Mouse (Mus musculus) liver, embryonic 16.5 days (tissue): ENCODE measurements at regions not wholly inside any gene's neighbourhood (a gene's known extent, or its start where the extent isn't known, plus 50 kb on each side); places are given as distances from the start of the nearest gene placed in this dataset.
"Not testable (repeated sequence)": the region's sequence is repeated elsewhere in the genome, so short reads cannot be mapped to it uniquely, and the experiment has no call there.

ENCODE experiments used
- ATAC-seq: fragments of 200-750 bp; cut with Nextera tagmentation; 2 replicates; pipeline ENCODE4 v1.8.0; 2017; ENCODE audit warnings: low read depth, mild to moderate bottlenecking, moderate number of reproducible peaks, moderate library complexity
- H3K27ac ChIP-seq: fragments of 300-500 bp; sonication (generic); 2 replicates; pipeline ENCODE4 v1.5.1; 2014; ENCODE audit warnings: mild to moderate bottlenecking, low read length
- H3K27me3 ChIP-seq: fragments of 300-500 bp; sonication (generic); 2 replicates; pipeline ENCODE4 v1.6.1; 2014; ENCODE audit warnings: low read depth, low read length, mixed read lengths; ENCODE audit not compliant: control insufficient read depth, insufficient read depth
- H3K36me3 ChIP-seq: fragments of 300-500 bp; sonication (generic); 2 replicates; pipeline ENCODE4 v1.6.1; 2014; ENCODE audit warnings: mild to moderate bottlenecking; ENCODE audit not compliant: control insufficient read depth, insufficient read depth
- H3K4me1 ChIP-seq: fragments of 300-500 bp; sonication (generic); 2 replicates; pipeline ENCODE4 v1.6.1; 2014; ENCODE audit warnings: low read depth, low read length, mixed read lengths; ENCODE audit not compliant: control insufficient read depth
- H3K4me2 ChIP-seq: fragments of 300-500 bp; sonication (generic); 2 replicates; pipeline ENCODE4 v1.6.1; 2014; ENCODE audit warnings: low read depth, low read length, mixed read lengths
- H3K4me3 ChIP-seq: fragments of 300-500 bp; sonication (generic); 2 replicates; pipeline ENCODE4 v1.5.1; 2014; ENCODE audit warnings: low read depth, mild to moderate bottlenecking, low read length
- H3K9ac ChIP-seq: fragments of 300-500 bp; sonication (generic); 2 replicates; pipeline ENCODE4 v1.6.1; 2014; ENCODE audit warnings: low read depth, low read length
- H3K9me3 ChIP-seq: fragments of 300-500 bp; sonication (generic); replicated peaks from 2 replicates; pipeline ENCODE4 v1.6.1; 2016; ENCODE audit warnings: low read length; ENCODE audit not compliant: control insufficient read depth
- WGBS: fragments of 180-500 bp; shearing (Covaris S2); extraction: QIAGEN DNeasy Blood & Tissue Kit; methylation state at CpG from one replicate; pipeline ENCODE4 v1.1.7; 2014; ENCODE audit not compliant: insufficient replicate concordance; 5-methylcytosine and 5-hydroxymethylcytosine counted together

DNA sequence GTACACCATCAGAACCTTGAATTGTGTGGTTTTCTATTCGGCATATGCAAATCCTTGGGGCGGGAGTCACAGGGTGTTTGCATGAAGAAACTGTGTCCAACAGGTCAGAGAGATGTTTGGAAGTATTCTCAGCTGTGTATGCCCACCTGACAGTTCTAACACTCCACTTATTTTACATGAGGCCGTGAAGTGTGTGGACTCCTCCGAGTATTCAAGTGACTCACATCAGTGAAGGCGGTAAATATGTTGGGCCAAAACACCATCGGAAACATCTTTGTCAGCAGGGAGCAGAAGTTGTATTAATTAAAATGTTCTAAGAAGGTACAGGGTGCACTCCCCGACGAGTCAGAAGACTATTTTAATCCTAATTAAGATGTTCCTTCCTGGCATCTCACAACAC lies 79.8 kb upstream of the Zbtb18 start:
- no peaks in the 10 kb centered on the region for H3K36me3 ChIP-seq
- no peaks in the 10 kb centered on the region for H3K4me1 ChIP-seq
- ATAC-seq = no peak
- no peak overlapping the region for H3K4me3 ChIP-seq
- no peak overlapping the region for H3K27ac ChIP-seq
- no peak overlapping the region for H3K4me2 ChIP-seq
- no peak overlapping the region for H3K9ac ChIP-seq
- 68% methylated on average over 8 of the region's 8 CpGs for WGBS
- H3K27me3 ChIP-seq = no peaks in the 10 kb centered on the region
- H3K9me3 ChIP-seq = no peaks in the 10 kb centered on the region

DNA sequence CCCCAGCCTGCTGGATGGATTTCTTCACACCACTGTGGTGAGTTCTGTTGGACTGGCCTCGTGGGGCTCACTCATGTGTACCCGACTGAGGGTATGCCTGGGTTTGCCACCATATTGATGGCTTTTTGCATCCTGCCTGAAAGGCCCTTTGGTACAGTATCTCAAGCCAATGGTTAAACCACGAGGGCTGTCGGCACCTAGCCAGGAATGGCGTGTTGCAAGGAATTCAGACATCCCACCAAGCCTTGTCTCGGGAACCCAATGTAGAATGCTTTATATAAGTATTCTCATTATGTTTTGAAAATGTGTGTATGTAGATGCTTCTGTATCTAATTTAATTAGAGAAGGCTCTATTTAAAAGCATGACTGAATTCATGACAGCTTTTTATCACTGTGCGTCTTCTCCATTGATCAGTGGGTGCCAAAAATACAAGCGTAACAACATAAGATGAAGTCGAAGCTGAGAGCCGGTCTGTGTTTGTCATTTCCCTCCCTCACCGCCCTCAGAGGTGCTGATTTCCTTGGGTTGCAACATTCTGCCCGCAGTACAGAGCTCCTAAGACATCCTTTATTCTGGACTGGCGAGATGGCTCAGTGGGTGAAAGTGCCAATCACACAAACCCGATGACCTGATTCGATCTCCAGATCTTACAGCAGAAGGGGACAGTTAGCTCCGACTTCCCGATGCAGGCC lies 90.5 kb upstream of the Akt3 start:
- no peak for ATAC-seq

GRCm38 (mm10) chr1:177347208-177347607 lies 89.2 kb upstream of the Akt3 start:
- WGBS = 29% methylated on average over 4 of the region's 4 CpGs
- Histone ChIP-seq H3K9ac (no peak overlapping the region), H3K27ac (no peak overlapping the region)

More for the DNA sequence above, 90.5 kb upstream of the Akt3 start:
- H3K36me3 ChIP-seq = no peaks in the 10 kb centered on the region
- no peak overlapping the region for H3K27ac ChIP-seq
- H3K27me3 ChIP-seq = no peaks in the 10 kb centered on the region
- no peaks in the 10 kb centered on the region for H3K4me1 ChIP-seq
- 71% methylated on average over 17 of the region's 17 CpGs for WGBS
- H3K9me3 ChIP-seq = no peaks in the 10 kb centered on the region
- H3K9ac ChIP-seq = no peak overlapping the region
- H3K4me2 ChIP-seq = no peak overlapping the region
- H3K4me3 ChIP-seq = no peak overlapping the region

DNA sequence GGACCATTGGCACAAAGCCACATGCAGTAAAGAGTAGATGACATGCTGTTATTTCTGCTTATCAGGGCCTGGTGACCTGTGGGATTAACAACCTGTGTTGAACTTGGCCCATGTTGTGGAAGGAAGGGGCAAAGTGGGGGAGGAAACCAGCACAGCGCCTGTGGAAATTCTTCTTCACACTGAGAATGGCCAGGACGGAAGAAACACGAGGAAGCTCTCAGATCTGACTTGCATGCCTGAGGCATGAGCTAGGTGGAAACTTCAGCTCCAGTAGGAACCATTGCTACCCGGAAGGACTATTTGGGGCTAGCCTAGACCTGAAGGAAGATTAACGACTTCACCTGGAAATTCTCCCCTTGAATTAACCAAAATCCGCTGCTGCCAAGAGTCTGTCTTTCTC lies 88.5 kb upstream of the Akt3 start:
- no peaks in the 10 kb centered on the region for H3K27me3 ChIP-seq
- no peaks in the 10 kb centered on the region for H3K36me3 ChIP-seq
- no peaks in the 10 kb centered on the region for H3K4me1 ChIP-seq
- H3K9ac ChIP-seq = no peak overlapping the region
- no peaks in the 10 kb centered on the region for H3K9me3 ChIP-seq
- WGBS = 51% methylated on average over 6 of the region's 6 CpGs
- H3K4me3 ChIP-seq = no peak overlapping the region
- H3K27ac ChIP-seq = no peak overlapping the region
- H3K4me2 ChIP-seq = no peak overlapping the region
- ATAC-seq = no peak

More at GRCm38 (mm10) chr1:177347208-177347607, 89.2 kb upstream of the Akt3 start:
- Histone ChIP-seq H3K36me3 (no peaks in the 10 kb centered on the region), H3K4me2 (no peak overlapping the region), H3K27me3 (no peaks in the 10 kb centered on the region), H3K9me3 (no peaks in the 10 kb centered on the region), H3K4me3 (no peak overlapping the region), H3K4me1 (no peaks in the 10 kb centered on the region)
- ATAC-seq = no peak

DNA sequence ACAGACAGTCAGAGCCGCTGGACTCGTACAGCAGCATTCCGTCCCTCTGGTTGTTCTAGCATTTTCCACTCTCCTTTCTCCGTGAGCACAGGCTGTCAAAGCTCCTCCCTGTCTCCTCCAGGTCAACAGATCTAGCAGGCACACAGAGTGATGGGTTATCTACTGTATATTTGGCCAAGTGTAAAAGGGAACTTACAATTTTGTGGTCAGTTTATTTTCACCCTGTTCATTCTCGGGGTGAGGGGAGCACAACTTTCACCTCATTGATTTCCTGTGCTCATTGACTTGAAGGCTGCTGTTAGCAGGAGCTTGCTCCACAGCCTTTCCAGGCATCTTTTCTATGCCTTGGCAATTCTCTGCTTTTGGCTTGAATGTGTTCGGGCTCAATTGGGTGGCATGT lies 87.5 kb upstream of the Akt3 start:
- WGBS = 35% methylated on average over 6 of the region's 6 CpGs
- Histone ChIP-seq H3K4me3 (no peak overlapping the region), H3K36me3 (no peaks in the 10 kb centered on the region)

DNA sequence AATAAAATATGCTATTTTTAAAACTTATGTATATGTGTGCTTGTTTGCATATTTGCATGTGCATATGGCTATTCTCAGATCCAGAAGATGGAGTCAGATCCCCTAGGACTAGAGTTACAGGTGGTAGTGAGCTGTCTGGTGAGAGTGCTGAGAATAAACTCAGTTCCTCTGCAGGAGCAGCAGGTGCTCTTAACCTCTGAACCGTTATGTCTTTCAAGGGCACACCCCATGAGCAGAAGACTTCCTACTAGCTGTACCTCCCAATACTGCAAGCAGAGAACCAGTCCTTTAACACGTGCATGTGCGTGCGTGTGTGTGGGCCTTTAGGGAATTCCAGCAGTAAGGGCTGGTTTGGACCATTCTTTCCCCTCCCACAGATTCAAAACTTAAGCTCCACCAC lies 85.9 kb upstream of the Akt3 start:
- no peak for ATAC-seq
- H3K27ac ChIP-seq = no peak overlapping the region
- no peaks in the 10 kb centered on the region for H3K4me1 ChIP-seq
- no peaks in the 10 kb centered on the region for H3K9me3 ChIP-seq
- H3K9ac ChIP-seq = no peak overlapping the region
- H3K27me3 ChIP-seq = no peaks in the 10 kb centered on the region
- H3K4me2 ChIP-seq = no peak overlapping the region
- 59% methylated on average over 4 of the region's 4 CpGs for WGBS
- no peak overlapping the region for H3K4me3 ChIP-seq
- no peaks in the 10 kb centered on the region for H3K36me3 ChIP-seq

More for the DNA sequence above, 87.5 kb upstream of the Akt3 start:
- no peaks in the 10 kb centered on the region for H3K27me3 ChIP-seq
- H3K4me2 ChIP-seq = no peak overlapping the region
- H3K27ac ChIP-seq = no peak overlapping the region
- H3K4me1 ChIP-seq = no peaks in the 10 kb centered on the region
- H3K9me3 ChIP-seq = no peaks in the 10 kb centered on the region
- ATAC-seq = no peak
- H3K9ac ChIP-seq = no peak overlapping the region

DNA sequence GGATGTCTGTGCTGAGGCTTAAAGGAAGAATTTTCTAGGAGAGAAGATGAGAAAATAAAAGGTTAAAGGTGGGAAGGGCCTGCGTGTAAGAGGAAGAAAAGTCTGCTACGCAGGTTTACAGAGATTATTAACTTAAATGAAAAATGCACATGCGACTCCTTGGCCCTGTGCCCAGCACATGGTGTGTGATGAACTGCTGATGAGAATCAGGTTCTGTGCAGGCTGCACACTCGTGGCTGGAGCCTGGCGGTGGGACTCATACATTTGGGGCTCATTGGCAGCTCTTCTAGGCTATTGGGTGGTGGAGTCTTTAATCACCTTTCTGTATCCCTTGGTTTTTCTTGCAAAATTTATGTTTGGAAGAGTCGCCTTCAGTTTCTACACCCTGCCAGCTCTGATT lies 85.1 kb upstream of the Akt3 start:
- Histone ChIP-seq H3K9ac (no peak overlapping the region), H3K4me2 (no peak overlapping the region), H3K9me3 (no peaks in the 10 kb centered on the region), H3K4me3 (no peak overlapping the region), H3K27me3 (no peaks in the 10 kb centered on the region), H3K4me1 (no peaks in the 10 kb centered on the region), H3K36me3 (no peaks in the 10 kb centered on the region), H3K27ac (no peak overlapping the region)
- WGBS = 46% methylated on average over 6 of the region's 6 CpGs
- no peak for ATAC-seq

DNA sequence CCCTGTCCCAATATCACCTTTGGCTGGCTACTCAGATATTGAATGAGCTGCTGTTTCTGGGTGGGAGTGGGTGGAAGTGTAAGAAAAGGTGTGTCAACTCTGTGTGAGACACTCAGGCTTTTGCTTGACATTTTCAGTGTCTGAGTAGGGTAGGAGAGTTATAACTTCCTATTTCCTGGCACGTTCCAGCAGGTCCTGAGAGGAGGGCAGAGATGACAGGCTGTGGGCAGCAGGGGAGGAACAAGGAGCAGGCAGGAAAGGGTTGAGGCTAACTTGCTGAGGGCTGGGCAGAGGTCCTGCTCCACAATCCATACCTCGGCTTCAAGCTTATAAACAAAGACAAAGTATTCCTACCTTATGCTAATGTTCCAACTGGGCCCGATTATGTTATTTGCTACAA lies 82.2 kb upstream of the Akt3 start:
- Histone ChIP-seq H3K27me3 (no peaks in the 10 kb centered on the region), H3K4me1 (no peaks in the 10 kb centered on the region), H3K9me3 (no peaks in the 10 kb centered on the region), H3K4me2 (no peak overlapping the region), H3K27ac (no peak overlapping the region), H3K36me3 (no peaks in the 10 kb centered on the region), H3K4me3 (no peak overlapping the region), H3K9ac (no peak overlapping the region)
- no peak for ATAC-seq
- 26% methylated on average over 3 of the region's 3 CpGs for WGBS

GRCm38 (mm10) chr1:177339207-177339787 lies 81.3 kb upstream of the Akt3 start:
- H3K27me3 ChIP-seq, H3K9ac ChIP-seq, H3K9me3 ChIP-seq, ATAC-seq, H3K27ac ChIP-seq, H3K4me1 ChIP-seq, H3K36me3 ChIP-seq: not testable (repeated sequence)
- Histone ChIP-seq H3K4me2 (peak overlapping the region; percentile 49), H3K4me3 (peak overlapping the region; percentile 47)
- 58% methylated on average over 11 of the region's 13 CpGs for WGBS
